Mouse (Mus musculus) erythroblast, embryonic 14.5 days (primary cell): ENCODE results near the gene Arl6. TPM values are rescaled to one million over a fixed set of nuclear protein-coding genes. Genes with fewer than 3 reads are reported as not detected.

Source experiments
- H3K27me3 ChIP-seq: 2 replicates; pipeline ENCODE4 v1.6.1; 2012; ENCODE audit warnings: inconsistent platforms; ENCODE audit not compliant: control insufficient read depth
- H3K36me3 ChIP-seq: 2 replicates; pipeline ENCODE4 v1.6.1; 2012; ENCODE audit warnings: mild to moderate bottlenecking, inconsistent platforms; ENCODE audit not compliant: control insufficient read depth
- H3K4me1 ChIP-seq: 2 replicates; pipeline ENCODE4 v1.6.1; 2012; ENCODE audit warnings: inconsistent platforms; ENCODE audit not compliant: control insufficient read depth
- H3K4me3 ChIP-seq: replicated peaks from 2 replicates; pipeline ENCODE3; 2012; ENCODE audit warnings: moderate library complexity, mild to moderate bottlenecking, inconsistent platforms
- H3K9me3 ChIP-seq: 2 replicates; pipeline ENCODE4 v1.6.1; 2012; ENCODE audit warnings: low read length, inconsistent platforms, mixed read lengths; ENCODE audit not compliant: control insufficient read depth
- GATA1 ChIP-seq: IDR thresholded peaks from 2 replicates; pipeline ENCODE4 v1.6.1; 2012; ENCODE audit warnings: low read length, inconsistent platforms, mixed read lengths
- TAL1 ChIP-seq: IDR thresholded peaks from 3 replicates; pipeline ENCODE4 v1.6.1; 2012; ENCODE audit warnings: low read length, inconsistent platforms, mixed read lengths
- polyA plus RNA-seq: library from polyadenylated mRNA; stranded (reverse); fragments of >175 nt; gene quantifications from 2 replicates; pipeline ENCODE4 v1.2.3, GENCODE M21; 2012

Gene Arl6
- polyA plus RNA-seq, 1 experiment: 0.15 TPM

DNA sequence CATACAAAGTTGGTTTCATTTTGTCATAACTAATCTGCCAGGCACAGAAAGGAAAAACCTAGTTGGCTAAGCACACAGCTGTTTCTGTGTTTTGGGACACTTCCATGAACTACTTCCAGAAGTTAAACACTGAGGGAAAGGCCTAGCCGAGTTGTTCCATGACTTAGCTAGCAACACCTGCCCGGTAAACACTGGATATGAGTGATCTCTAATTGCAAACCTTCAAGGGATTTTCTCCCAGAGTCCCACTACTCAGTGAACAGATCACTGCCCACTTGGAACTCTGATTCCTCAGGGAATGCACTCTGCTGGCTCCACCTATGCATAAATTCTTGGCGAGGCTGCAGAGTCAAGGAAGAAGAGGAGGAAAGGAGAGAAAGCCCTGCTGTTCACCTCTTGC is 44.5 kb downstream of the Arl6 start:
- H3K4me3 ChIP-seq: no peak overlapping the region
- no peaks in the 10 kb centered on the region for H3K4me1 ChIP-seq
- no peaks in the 10 kb centered on the region for H3K9me3 ChIP-seq
- peaks cover 5% of the 10 kb centered on the region for H3K27me3 ChIP-seq
- no peaks in the 10 kb centered on the region for H3K36me3 ChIP-seq
- TF ChIP-seq TAL1 (no peak), GATA1 (no peak)

DNA sequence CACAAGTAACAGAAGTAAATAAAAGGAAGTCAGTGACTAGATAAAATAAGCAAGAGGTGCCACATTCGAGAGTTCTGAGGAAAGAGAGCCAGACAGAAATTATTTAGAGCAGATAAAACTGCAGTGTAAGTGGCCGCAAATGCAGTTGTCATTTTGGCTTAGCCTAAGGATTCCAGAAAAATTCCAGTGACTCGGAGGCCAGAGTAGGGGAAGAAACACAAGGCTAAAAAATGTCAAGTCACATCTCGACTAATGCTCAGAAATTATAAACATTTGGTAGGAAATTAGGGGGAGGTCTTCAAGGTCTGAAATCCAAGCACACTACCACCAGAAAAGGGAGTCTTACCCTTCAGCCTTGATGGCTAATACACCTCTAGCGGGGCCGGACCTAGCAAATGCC is 48.4 kb downstream of the Arl6 start:
- Histone ChIP-seq H3K36me3 (no peaks in the 10 kb centered on the region), H3K9me3 (no peaks in the 10 kb centered on the region; the same call in 1 of the 2 replicates), H3K27me3 (no peaks in the 10 kb centered on the region), H3K4me1 (no peaks in the 10 kb centered on the region), H3K4me3 (no peak overlapping the region)
- TF ChIP-seq TAL1 (no peak), GATA1 (no peak)

DNA sequence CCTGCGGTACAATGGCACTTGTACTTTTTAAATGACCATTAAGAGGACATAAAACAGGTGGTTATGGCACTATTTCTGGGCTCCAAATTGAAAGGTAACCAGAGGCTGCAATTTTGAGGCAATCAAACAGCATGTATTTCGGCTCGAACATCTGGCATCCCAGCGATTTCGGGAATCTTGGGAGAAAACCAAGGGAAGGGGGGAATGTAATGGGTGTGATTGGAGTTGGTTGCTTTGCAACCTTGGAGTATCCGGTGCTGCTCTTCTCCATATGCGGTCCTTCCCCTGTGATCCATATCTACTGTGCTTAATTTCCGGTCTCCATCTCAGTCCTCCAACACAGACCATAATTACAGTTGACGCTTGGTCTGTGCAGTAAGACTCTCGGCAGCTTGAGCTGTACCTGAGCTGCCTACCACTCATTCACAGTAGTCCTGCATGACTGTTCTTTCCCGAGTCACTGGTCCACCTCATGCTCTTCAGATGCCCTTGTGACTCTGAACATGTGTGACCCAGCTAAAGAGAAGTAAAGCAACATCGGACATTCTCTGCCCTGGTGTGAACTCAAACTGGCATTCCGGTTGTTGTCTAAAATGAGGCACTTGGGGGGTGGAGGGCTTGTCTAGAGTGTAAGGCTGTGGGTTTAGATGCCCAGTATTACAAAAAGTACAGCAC is 50.7 kb downstream of the Arl6 start:
- TF ChIP-seq TAL1 (no peak), GATA1 (no peak)
- Histone ChIP-seq H3K36me3 (no peaks in the 10 kb centered on the region), H3K4me3 (no peak overlapping the region), H3K4me1 (no peaks in the 10 kb centered on the region), H3K9me3 (no peaks in the 10 kb centered on the region; the same call in 1 of the 2 replicates), H3K27me3 (no peaks in the 10 kb centered on the region)

DNA sequence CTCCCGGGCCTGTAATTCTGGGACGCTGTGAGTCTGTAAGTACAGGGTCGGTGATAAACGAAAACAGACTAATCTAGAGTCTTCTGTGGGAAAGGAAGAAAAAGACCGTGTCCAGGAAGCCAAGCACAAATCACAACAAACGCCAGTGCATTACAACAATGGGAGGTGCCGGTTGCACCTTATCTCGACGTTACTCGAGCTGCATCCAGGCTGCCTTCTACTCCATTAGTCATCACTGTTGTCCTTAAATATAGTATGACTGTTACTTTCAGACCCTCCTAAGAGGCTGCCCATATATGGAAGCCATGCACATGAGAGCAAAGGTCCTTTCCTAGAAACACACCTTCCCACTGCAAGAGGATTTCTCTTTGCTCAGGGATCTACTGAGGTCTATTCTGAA is 51.4 kb downstream of the Arl6 start:
- Histone ChIP-seq H3K4me1 (no peaks in the 10 kb centered on the region), H3K4me3 (no peak overlapping the region)
- TF ChIP-seq TAL1 (no peak), GATA1 (no peak)

DNA sequence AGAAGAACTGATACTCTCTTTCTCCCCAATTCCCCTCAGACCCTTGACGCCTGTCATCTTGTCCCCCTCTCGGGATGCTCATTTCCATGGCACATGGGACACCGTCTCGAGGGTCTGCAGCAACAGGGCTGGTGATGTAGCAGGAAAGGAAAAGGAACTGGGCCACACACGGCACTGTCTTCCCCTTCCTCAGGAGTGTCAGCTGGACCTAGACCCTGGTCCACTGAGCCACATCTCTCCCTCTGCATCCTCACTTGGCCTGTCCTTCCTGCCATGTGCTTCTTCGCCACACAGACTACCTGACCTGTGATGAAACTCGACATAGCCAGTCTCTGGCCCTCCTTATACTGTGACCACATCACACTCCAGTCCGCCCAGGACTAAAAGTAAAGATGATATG is 52.3 kb downstream of the Arl6 start:
- H3K36me3 ChIP-seq: no peaks in the 10 kb centered on the region
- TF ChIP-seq TAL1: no peak
- TF ChIP-seq GATA1: no peak
- no peak overlapping the region for H3K4me3 ChIP-seq
- H3K27me3 ChIP-seq: no peaks in the 10 kb centered on the region
- no peaks in the 10 kb centered on the region; the same call in 1 of the 2 replicates for H3K9me3 ChIP-seq
- H3K4me1 ChIP-seq: no peaks in the 10 kb centered on the region

More for the DNA sequence above, 51.4 kb downstream of the Arl6 start:
- Histone ChIP-seq H3K9me3 (no peaks in the 10 kb centered on the region; the same call in 1 of the 2 replicates), H3K27me3 (no peaks in the 10 kb centered on the region), H3K36me3 (no peaks in the 10 kb centered on the region)

DNA sequence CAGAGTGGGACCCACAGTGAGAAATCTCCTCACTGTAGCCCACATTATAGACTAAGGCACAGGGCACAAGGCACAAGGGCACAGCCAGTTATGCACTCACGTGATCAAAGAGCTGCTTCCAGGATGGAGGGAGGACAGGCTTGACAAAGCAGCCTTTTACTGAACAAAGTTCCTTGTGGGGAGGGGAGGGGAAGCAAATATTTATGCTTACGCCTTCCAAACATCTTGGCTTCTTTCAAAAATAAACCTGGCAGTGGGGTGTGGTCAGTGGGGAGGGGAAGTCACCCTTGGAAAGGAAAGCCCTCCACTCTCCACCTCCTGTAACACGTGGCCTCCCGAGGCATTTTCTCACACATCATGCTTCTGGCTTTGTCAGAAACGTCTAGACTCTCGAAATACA is 52.9 kb downstream of the Arl6 start:
- no peaks in the 10 kb centered on the region for H3K36me3 ChIP-seq
- no peak overlapping the region for H3K4me3 ChIP-seq
- H3K4me1 ChIP-seq: no peaks in the 10 kb centered on the region
- H3K9me3 ChIP-seq: no peaks in the 10 kb centered on the region; the same call in 1 of the 2 replicates
- no peaks in the 10 kb centered on the region for H3K27me3 ChIP-seq
- no peak for TF ChIP-seq GATA1
- no peak for TF ChIP-seq TAL1

DNA sequence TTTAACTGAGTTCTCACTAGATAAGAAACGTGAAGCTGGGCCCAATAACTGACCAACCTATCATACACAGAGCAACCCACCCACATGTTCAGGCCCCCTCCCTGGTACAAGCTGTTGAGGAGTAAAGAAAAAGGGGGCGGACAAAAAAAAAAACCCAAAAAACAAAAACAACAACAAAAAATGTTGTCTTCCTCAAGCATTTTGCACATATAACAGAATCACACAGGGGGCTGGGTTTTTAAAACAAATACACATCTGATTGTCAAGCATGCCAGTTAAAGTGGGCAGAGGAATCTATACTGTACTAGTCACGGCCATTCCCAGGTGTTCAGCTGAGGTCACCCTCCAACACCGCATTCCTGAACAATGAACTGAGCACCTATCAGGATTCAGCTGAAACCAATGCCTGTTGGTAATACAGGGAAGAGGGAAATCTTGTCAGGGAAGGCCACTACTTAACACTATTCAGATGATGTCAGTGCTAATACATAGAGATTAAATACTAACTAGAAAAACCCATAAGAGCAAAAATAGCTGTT is 53.4 kb downstream of the Arl6 start:
- Histone ChIP-seq H3K9me3 (no peaks in the 10 kb centered on the region; the same call in 1 of the 2 replicates), H3K36me3 (no peaks in the 10 kb centered on the region), H3K27me3 (no peaks in the 10 kb centered on the region), H3K4me1 (no peaks in the 10 kb centered on the region), H3K4me3 (no peak overlapping the region)
- no peak for TF ChIP-seq TAL1
- no peak for TF ChIP-seq GATA1

DNA sequence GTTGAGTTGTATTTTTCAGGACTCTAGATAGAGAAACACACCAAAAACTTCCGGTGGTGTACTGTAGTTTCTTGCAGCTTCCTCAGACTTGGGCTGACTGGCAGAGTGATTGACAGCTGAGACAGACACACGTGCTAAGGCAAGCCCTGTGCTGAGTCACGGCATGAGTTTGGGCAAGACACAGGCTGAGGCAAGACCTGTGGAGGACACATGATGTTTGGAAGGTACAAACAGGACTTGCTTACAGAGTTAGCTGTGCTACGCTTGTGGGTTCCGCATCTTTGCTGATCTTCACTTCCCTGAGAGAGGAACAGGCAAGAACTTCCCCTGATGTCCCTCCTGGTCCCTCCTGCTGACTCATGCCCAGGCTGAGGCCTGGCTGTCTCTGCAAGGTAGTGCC is 55.7 kb downstream of the Arl6 start:
- Histone ChIP-seq H3K4me1 (no peaks in the 10 kb centered on the region), H3K9me3 (no peaks in the 10 kb centered on the region; the same call in 1 of the 2 replicates), H3K27me3 (no peaks in the 10 kb centered on the region), H3K36me3 (no peaks in the 10 kb centered on the region), H3K4me3 (no peak overlapping the region)
- TF ChIP-seq TAL1 (no peak), GATA1 (no peak)

DNA sequence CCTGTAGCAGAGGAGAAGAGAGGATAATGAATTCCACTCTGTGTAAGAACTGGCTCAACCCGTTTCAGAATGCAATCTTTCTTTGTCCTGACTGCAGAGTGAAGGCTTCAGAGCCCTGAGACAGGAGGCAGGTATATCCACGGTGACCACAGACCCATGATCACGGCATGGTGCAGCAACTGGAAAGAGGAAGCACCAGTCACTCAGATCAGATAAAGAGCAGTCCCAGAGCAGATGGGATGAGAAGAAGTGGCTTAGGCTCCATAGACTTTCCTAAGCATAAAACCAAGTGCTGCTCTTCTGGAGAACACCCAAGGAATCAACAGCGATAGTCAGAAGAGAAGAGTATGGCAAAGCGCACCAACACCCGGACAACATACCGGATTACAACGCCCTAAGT is 60.0 kb downstream of the Arl6 start:
- no peaks in the 10 kb centered on the region for H3K27me3 ChIP-seq
- no peaks in the 10 kb centered on the region for H3K36me3 ChIP-seq
- H3K4me1 ChIP-seq: no peaks in the 10 kb centered on the region
- no peaks in the 10 kb centered on the region; the same call in 1 of the 2 replicates for H3K9me3 ChIP-seq
- no peak overlapping the region for H3K4me3 ChIP-seq
- TF ChIP-seq GATA1 (no peak), TAL1 (no peak)
